Mouse (Mus musculus): Measurements from ENCODE around the gene Gm4881. TPM values are rescaled to one million over a fixed set of nuclear protein-coding genes. Genes with fewer than 3 reads are reported as not detected.

The Gm4881 gene
- total and polyA plus RNA-seq, 3 experiments, result not detected

- H3K4me1 ChIP-seq (ENCODE audit: insufficient read depth, low read depth, low read length), result peaks cover 4% of the 10 kb centered on the region; the same call in 1 of the 2 replicates
- H3K9me3 ChIP-seq (replicated peaks), result no peaks in the 10 kb centered on the region
- H3K27me3 ChIP-seq (ENCODE audit: insufficient read depth, low read length), result peaks cover 19% of the 10 kb centered on the region
- TF ChIP-seq GATA2 (IDR thresholded peaks at IDR 0.05; ENCODE audit: borderline replicate concordance, low read depth, low read length), result no peak
- TF ChIP-seq TAL1 (conservative IDR thresholded peaks at IDR 0.05; ENCODE audit: low read depth, low read length), result no peak
- no peak for TF ChIP-seq GATA1 (IDR thresholded peaks at IDR 0.05; ENCODE audit: borderline replicate concordance, low read length)
- no peak for TF ChIP-seq POLR2AphosphoS5 (IDR thresholded peaks at IDR 0.05; ENCODE audit: insufficient replicate concordance, low read depth, low read length)
- no peak for TF ChIP-seq CTCF (IDR thresholded peaks at IDR 0.05; ENCODE audit: low read depth, low read length)
- no peak overlapping the region for H3K4me3 ChIP-seq (ENCODE audit: low read depth, low read length)
- no peaks in the 10 kb centered on the region for H3K36me3 ChIP-seq (replicated peaks)
- ATAC-seq (ENCODE audit: extremely low read depth, insufficient number of reproducible peaks, low FRiP score, poor library complexity, severe bottlenecking), result no peak
- no peak for DNase-seq (ENCODE audit: low spot score)
Measured at GRCm38 (mm10) chr7:24948774-24949173, 4.5 kb upstream of the Gm4881 start.

- Histone ChIP-seq H3K4me3 (ENCODE audit: low read depth, low read length) (no peak overlapping the region), H3K4me1 (ENCODE audit: insufficient read depth, low read depth, low read length) (peaks cover 4% of the 10 kb centered on the region; the same call in 1 of the 2 replicates), H3K36me3 (replicated peaks) (no peaks in the 10 kb centered on the region), H3K9me3 (replicated peaks) (no peaks in the 10 kb centered on the region), H3K27me3 (ENCODE audit: insufficient read depth, low read length) (peaks cover 26% of the 10 kb centered on the region)
- ATAC-seq (ENCODE audit: extremely low read depth, insufficient number of reproducible peaks, low FRiP score, poor library complexity, severe bottlenecking) (no peak), DNase-seq (ENCODE audit: low spot score) (no peak)
- TF ChIP-seq TAL1 (conservative IDR thresholded peaks at IDR 0.05; ENCODE audit: low read depth, low read length) (no peak), CTCF (IDR thresholded peaks at IDR 0.05; ENCODE audit: low read depth, low read length) (no peak), GATA2 (IDR thresholded peaks at IDR 0.05; ENCODE audit: borderline replicate concordance, low read depth, low read length) (no peak), POLR2AphosphoS5 (IDR thresholded peaks at IDR 0.05; ENCODE audit: insufficient replicate concordance, low read depth, low read length) (no peak), GATA1 (IDR thresholded peaks at IDR 0.05; ENCODE audit: borderline replicate concordance, low read length) (no peak)
Measured at GRCm38 (mm10) chr7:24947316-24948048, 3.2 kb upstream of the Gm4881 start.

GRCm38 (mm10) chr7:24943641-24944040 lies 653 bp downstream of the Gm4881 start:
- H3K27me3 ChIP-seq (ENCODE audit: insufficient read depth, low read length), result peaks cover 41% of the 10 kb centered on the region
- H3K9me3 ChIP-seq (replicated peaks), result no peaks in the 10 kb centered on the region
- TF ChIP-seq POLR2AphosphoS5 (IDR thresholded peaks at IDR 0.05; ENCODE audit: insufficient replicate concordance, low read depth, low read length) (no peak), GATA2 (IDR thresholded peaks at IDR 0.05; ENCODE audit: borderline replicate concordance, low read depth, low read length) (no peak), GATA1 (IDR thresholded peaks at IDR 0.05; ENCODE audit: borderline replicate concordance, low read length) (no peak), CTCF (IDR thresholded peaks at IDR 0.05; ENCODE audit: low read depth, low read length) (no peak)
- DNase-seq (ENCODE audit: low spot score) (no peak), ATAC-seq (ENCODE audit: extremely low read depth, insufficient number of reproducible peaks, low FRiP score, poor library complexity, severe bottlenecking) (no peak)
- H3K4me1 ChIP-seq (ENCODE audit: insufficient read depth, low read depth, low read length), result no peaks in the 10 kb centered on the region
- no peaks in the 10 kb centered on the region for H3K36me3 ChIP-seq (replicated peaks)
- H3K4me3 ChIP-seq (ENCODE audit: low read depth, low read length), result no peak overlapping the region

GRCm38 (mm10) chr7:24931651-24932050 lies 12.6 kb downstream of the Gm4881 start:
- H3K27me3 ChIP-seq (ENCODE audit: insufficient read depth, low read length), result peaks cover 23% of the 10 kb centered on the region
- H3K4me1 ChIP-seq (ENCODE audit: insufficient read depth, low read depth, low read length), result peaks cover 5% of the 10 kb centered on the region
- no peak for ATAC-seq (ENCODE audit: extremely low read depth, insufficient number of reproducible peaks, low FRiP score, poor library complexity, severe bottlenecking)
- H3K9me3 ChIP-seq (replicated peaks), result no peaks in the 10 kb centered on the region
- TF ChIP-seq TAL1 (conservative IDR thresholded peaks at IDR 0.05; ENCODE audit: low read depth, low read length), result no peak
- TF ChIP-seq GATA2 (IDR thresholded peaks at IDR 0.05; ENCODE audit: borderline replicate concordance, low read depth, low read length), result no peak
- TF ChIP-seq GATA1 (IDR thresholded peaks at IDR 0.05; ENCODE audit: borderline replicate concordance, low read length), result no peak
- TF ChIP-seq CTCF (IDR thresholded peaks at IDR 0.05; ENCODE audit: low read depth, low read length), result no peak
- TF ChIP-seq POLR2AphosphoS5 (IDR thresholded peaks at IDR 0.05; ENCODE audit: insufficient replicate concordance, low read depth, low read length), result no peak
- H3K4me3 ChIP-seq (ENCODE audit: low read depth, low read length), result no peak overlapping the region
- no peak for DNase-seq (ENCODE audit: low spot score)
- H3K36me3 ChIP-seq (replicated peaks), result peaks cover 15% of the 10 kb centered on the region

GRCm38 (mm10) chr7:24930475-24930874 lies 13.8 kb downstream of the Gm4881 start:
- DNase-seq (ENCODE audit: low spot score), result no peak
- Histone ChIP-seq H3K4me1 (ENCODE audit: insufficient read depth, low read depth, low read length) (peaks cover 12% of the 10 kb centered on the region; the same call in 1 of the 2 replicates), H3K9me3 (replicated peaks) (no peaks in the 10 kb centered on the region), H3K27me3 (ENCODE audit: insufficient read depth, low read length) (peaks cover 18% of the 10 kb centered on the region; the same call in 1 of the 2 replicates), H3K4me3 (ENCODE audit: low read depth, low read length) (no peak overlapping the region), H3K36me3 (replicated peaks) (peaks cover 27% of the 10 kb centered on the region)
- no peak for ATAC-seq (ENCODE audit: extremely low read depth, insufficient number of reproducible peaks, low FRiP score, poor library complexity, severe bottlenecking)
- TF ChIP-seq TAL1 (conservative IDR thresholded peaks at IDR 0.05; ENCODE audit: low read depth, low read length), result no peak
- TF ChIP-seq CTCF (IDR thresholded peaks at IDR 0.05; ENCODE audit: low read depth, low read length), result no peak
- no peak for TF ChIP-seq GATA2 (IDR thresholded peaks at IDR 0.05; ENCODE audit: borderline replicate concordance, low read depth, low read length)
- no peak for TF ChIP-seq GATA1 (IDR thresholded peaks at IDR 0.05; ENCODE audit: borderline replicate concordance, low read length)
- no peak for TF ChIP-seq POLR2AphosphoS5 (IDR thresholded peaks at IDR 0.05; ENCODE audit: insufficient replicate concordance, low read depth, low read length)

GRCm38 (mm10) chr7:24919728-24920127 lies 24.6 kb downstream of the Gm4881 start:
- peaks cover 84% of the 10 kb centered on the region for H3K36me3 ChIP-seq (replicated peaks)
- DNase-seq (ENCODE audit: low spot score), result no peak
- no peak for ATAC-seq (ENCODE audit: extremely low read depth, insufficient number of reproducible peaks, low FRiP score, poor library complexity, severe bottlenecking)
- TF ChIP-seq GATA1 (IDR thresholded peaks at IDR 0.05; ENCODE audit: borderline replicate concordance, low read length), result no peak
- no peak for TF ChIP-seq CTCF (IDR thresholded peaks at IDR 0.05; ENCODE audit: low read depth, low read length)
- TF ChIP-seq TAL1 (conservative IDR thresholded peaks at IDR 0.05; ENCODE audit: low read depth, low read length), result no peak
- TF ChIP-seq GATA2 (IDR thresholded peaks at IDR 0.05; ENCODE audit: borderline replicate concordance, low read depth, low read length), result no peak
- TF ChIP-seq POLR2AphosphoS5 (IDR thresholded peaks at IDR 0.05; ENCODE audit: insufficient replicate concordance, low read depth, low read length), result no peak
- H3K4me1 ChIP-seq (ENCODE audit: insufficient read depth, low read depth, low read length), result peaks cover 3% of the 10 kb centered on the region; the same call in 1 of the 2 replicates
- no peak overlapping the region for H3K4me3 ChIP-seq (ENCODE audit: low read depth, low read length)
- peaks cover 11% of the 10 kb centered on the region for H3K9me3 ChIP-seq (replicated peaks)
- no peaks in the 10 kb centered on the region for H3K27me3 ChIP-seq (ENCODE audit: insufficient read depth, low read length)
